Mouse (Mus musculus): ENCODE data around the gene Cyp11a1. TPM values are rescaled to one million over a fixed set of nuclear protein-coding genes. Genes with fewer than 3 reads are reported as not detected.
A peak's percentile ranks its signal among the peaks of the same experiment; 100 is the strongest.

Cyp11a1 gene
- polyA plus RNA-seq, 1 experiment from 2014 or later = 1.0 TPM

GRCm38 (mm10) chr9:58038500-58039168, 32.4 kb downstream of the Cyp11a1 start:
- H3K27ac ChIP-seq (replicated peaks) = no peak overlapping the region
- no peaks in the 10 kb centered on the region for H3K36me3 ChIP-seq (ENCODE audit: control insufficient read depth, insufficient read depth, low read length)
- H3K27me3 ChIP-seq (ENCODE audit: control insufficient read depth, insufficient read depth, low read length) = no peaks in the 10 kb centered on the region
- H3K4me3 ChIP-seq (ENCODE audit: low read depth, low read length) = no peak overlapping the region
- no peak overlapping the region for H3K9ac ChIP-seq (ENCODE audit: low read length)
- no peak overlapping the region for H3K4me2 ChIP-seq (replicated peaks; ENCODE audit: low read depth)
- WGBS = 34% methylated on average over 19 of the region's 19 CpGs
- peak; percentile 97 for TF ChIP-seq CTCF (IDR thresholded peaks at IDR 0.05; ENCODE audit: low read depth)
- TF ChIP-seq EP300 (optimal IDR thresholded peaks at IDR 0.05) = no peak
- DNase-seq (ENCODE audit: low spot score) = peak; percentile 75
- H3K9me3 ChIP-seq (ENCODE audit: control insufficient read depth, low read length) = no peaks in the 10 kb centered on the region
- ATAC-seq (ENCODE audit: low FRiP score, low TSS enrichment) = peak; percentile 71
- H3K4me1 ChIP-seq (replicated peaks; ENCODE audit: control insufficient read depth, insufficient read depth) = no peaks in the 10 kb centered on the region

GRCm38 (mm10) chr9:58040977-58041376, 34.8 kb downstream of the Cyp11a1 start:
- WGBS = 67% methylated on average over 4 of the region's 4 CpGs
- Histone ChIP-seq H3K36me3 (ENCODE audit: control insufficient read depth, insufficient read depth, low read length) (no peaks in the 10 kb centered on the region), H3K4me3 (ENCODE audit: low read depth, low read length) (no peak overlapping the region), H3K4me2 (replicated peaks; ENCODE audit: low read depth) (no peak overlapping the region), H3K9me3 (ENCODE audit: control insufficient read depth, low read length) (no peaks in the 10 kb centered on the region), H3K27me3 (ENCODE audit: control insufficient read depth, insufficient read depth, low read length) (no peaks in the 10 kb centered on the region), H3K9ac (ENCODE audit: low read length) (no peak overlapping the region), H3K27ac (replicated peaks) (no peak overlapping the region), H3K4me1 (replicated peaks; ENCODE audit: control insufficient read depth, insufficient read depth) (no peaks in the 10 kb centered on the region)
- DNase-seq (ENCODE audit: low spot score) (no peak), ATAC-seq (ENCODE audit: low FRiP score, low TSS enrichment) (no peak)
- TF ChIP-seq CTCF (IDR thresholded peaks at IDR 0.05; ENCODE audit: low read depth) = no peak
- TF ChIP-seq EP300 (optimal IDR thresholded peaks at IDR 0.05) = no peak

- TF ChIP-seq CTCF (IDR thresholded peaks at IDR 0.05; ENCODE audit: low read depth) (no peak), EP300 (optimal IDR thresholded peaks at IDR 0.05) (no peak)
- Histone ChIP-seq H3K9ac (ENCODE audit: low read length) (no peak overlapping the region), H3K36me3 (ENCODE audit: control insufficient read depth, insufficient read depth, low read length) (no peaks in the 10 kb centered on the region), H3K4me1 (replicated peaks; ENCODE audit: control insufficient read depth, insufficient read depth) (no peaks in the 10 kb centered on the region), H3K4me2 (replicated peaks; ENCODE audit: low read depth) (no peak overlapping the region), H3K9me3 (ENCODE audit: control insufficient read depth, low read length) (no peaks in the 10 kb centered on the region), H3K4me3 (ENCODE audit: low read depth, low read length) (no peak overlapping the region), H3K27ac (replicated peaks) (no peak overlapping the region), H3K27me3 (ENCODE audit: control insufficient read depth, insufficient read depth, low read length) (no peaks in the 10 kb centered on the region)
- ATAC-seq (ENCODE audit: low FRiP score, low TSS enrichment) (no peak), DNase-seq (ENCODE audit: low spot score) (no peak)
- WGBS = 40% methylated on average over 10 of the region's 10 CpGs
These were observed 36.2 kb downstream of the Cyp11a1 start for GRCm38 (mm10) chr9:58042391-58042790.

GRCm38 (mm10) chr9:58043496-58044017, 37.3 kb downstream of the Cyp11a1 start:
- no peak overlapping the region for H3K4me3 ChIP-seq (ENCODE audit: low read depth, low read length)
- H3K27me3 ChIP-seq (ENCODE audit: control insufficient read depth, insufficient read depth, low read length) = no peaks in the 10 kb centered on the region
- no peak overlapping the region for H3K4me2 ChIP-seq (replicated peaks; ENCODE audit: low read depth)
- no peaks in the 10 kb centered on the region for H3K36me3 ChIP-seq (ENCODE audit: control insufficient read depth, insufficient read depth, low read length)
- DNase-seq (ENCODE audit: low spot score) (no peak), ATAC-seq (ENCODE audit: low FRiP score, low TSS enrichment) (no peak)
- TF ChIP-seq CTCF (IDR thresholded peaks at IDR 0.05; ENCODE audit: low read depth) = no peak
- no peak overlapping the region for H3K27ac ChIP-seq (replicated peaks)
- 79% methylated on average over 10 of the region's 10 CpGs for WGBS
- H3K4me1 ChIP-seq (replicated peaks; ENCODE audit: control insufficient read depth, insufficient read depth) = no peaks in the 10 kb centered on the region
- H3K9ac ChIP-seq (ENCODE audit: low read length) = no peak overlapping the region
- H3K9me3 ChIP-seq (ENCODE audit: control insufficient read depth, low read length) = no peaks in the 10 kb centered on the region

- Histone ChIP-seq H3K27me3 (ENCODE audit: control insufficient read depth, insufficient read depth, low read length) (no peaks in the 10 kb centered on the region), H3K4me3 (ENCODE audit: low read depth, low read length) (no peak overlapping the region), H3K4me2 (replicated peaks; ENCODE audit: low read depth) (no peak overlapping the region), H3K4me1 (replicated peaks; ENCODE audit: control insufficient read depth, insufficient read depth) (no peaks in the 10 kb centered on the region), H3K9me3 (ENCODE audit: control insufficient read depth, low read length) (no peaks in the 10 kb centered on the region), H3K27ac (replicated peaks) (no peak overlapping the region), H3K36me3 (ENCODE audit: control insufficient read depth, insufficient read depth, low read length) (no peaks in the 10 kb centered on the region), H3K9ac (ENCODE audit: low read length) (no peak overlapping the region)
- DNase-seq (ENCODE audit: low spot score) (no peak), ATAC-seq (ENCODE audit: low FRiP score, low TSS enrichment) (no peak)
- TF ChIP-seq EP300 (optimal IDR thresholded peaks at IDR 0.05) (no peak), CTCF (IDR thresholded peaks at IDR 0.05; ENCODE audit: low read depth) (no peak)
- 40% methylated on average over 10 of the region's 10 CpGs for WGBS
These were observed 38.6 kb downstream of the Cyp11a1 start for GRCm38 (mm10) chr9:58044828-58045227.

GRCm38 (mm10) chr9:58045646-58046045, 39.4 kb downstream of the Cyp11a1 start:
- H3K4me2 ChIP-seq (replicated peaks; ENCODE audit: low read depth) = no peak overlapping the region
- H3K4me3 ChIP-seq (ENCODE audit: low read depth, low read length) = no peak overlapping the region
- no peaks in the 10 kb centered on the region for H3K27me3 ChIP-seq (ENCODE audit: control insufficient read depth, insufficient read depth, low read length)
- DNase-seq (ENCODE audit: low spot score) = no peak
- no peaks in the 10 kb centered on the region for H3K4me1 ChIP-seq (replicated peaks; ENCODE audit: control insufficient read depth, insufficient read depth)
- H3K9me3 ChIP-seq (ENCODE audit: control insufficient read depth, low read length) = no peaks in the 10 kb centered on the region
- 45% methylated on average over 4 of the region's 4 CpGs for WGBS
- no peak overlapping the region for H3K27ac ChIP-seq (replicated peaks)
- ATAC-seq (ENCODE audit: low FRiP score, low TSS enrichment) = no peak
- no peak overlapping the region for H3K9ac ChIP-seq (ENCODE audit: low read length)
- no peaks in the 10 kb centered on the region for H3K36me3 ChIP-seq (ENCODE audit: control insufficient read depth, insufficient read depth, low read length)
- TF ChIP-seq CTCF (IDR thresholded peaks at IDR 0.05; ENCODE audit: low read depth) = no peak
- TF ChIP-seq EP300 (optimal IDR thresholded peaks at IDR 0.05) = no peak

All from stomach, postnatal 0 days (tissue).